Mouse (Mus musculus) thymus, adult 2 months (tissue): Measurements from ENCODE around the gene Ptgds.

Experiments
- CTCF ChIP-seq: fragments of 200-500 bp; IDR thresholded peaks from 2 replicates; pipeline ENCODE4 v1.5.1; 2012; ENCODE audit warnings: mild to moderate bottlenecking, control low read depth, low read length, moderate library complexity, borderline replicate concordance; ENCODE audit not compliant: control insufficient read depth, poor library complexity, insufficient read depth; ENCODE audit errors: extremely low read depth
- POLR2A ChIP-seq: fragments of 200-500 bp; IDR thresholded peaks from 2 replicates; pipeline ENCODE4 v1.6.1; 2012; ENCODE audit warnings: mild to moderate bottlenecking, low read length, control low read depth, moderate library complexity; ENCODE audit not compliant: control insufficient read depth, poor library complexity, insufficient read depth; ENCODE audit errors: extremely low read depth

DNA sequence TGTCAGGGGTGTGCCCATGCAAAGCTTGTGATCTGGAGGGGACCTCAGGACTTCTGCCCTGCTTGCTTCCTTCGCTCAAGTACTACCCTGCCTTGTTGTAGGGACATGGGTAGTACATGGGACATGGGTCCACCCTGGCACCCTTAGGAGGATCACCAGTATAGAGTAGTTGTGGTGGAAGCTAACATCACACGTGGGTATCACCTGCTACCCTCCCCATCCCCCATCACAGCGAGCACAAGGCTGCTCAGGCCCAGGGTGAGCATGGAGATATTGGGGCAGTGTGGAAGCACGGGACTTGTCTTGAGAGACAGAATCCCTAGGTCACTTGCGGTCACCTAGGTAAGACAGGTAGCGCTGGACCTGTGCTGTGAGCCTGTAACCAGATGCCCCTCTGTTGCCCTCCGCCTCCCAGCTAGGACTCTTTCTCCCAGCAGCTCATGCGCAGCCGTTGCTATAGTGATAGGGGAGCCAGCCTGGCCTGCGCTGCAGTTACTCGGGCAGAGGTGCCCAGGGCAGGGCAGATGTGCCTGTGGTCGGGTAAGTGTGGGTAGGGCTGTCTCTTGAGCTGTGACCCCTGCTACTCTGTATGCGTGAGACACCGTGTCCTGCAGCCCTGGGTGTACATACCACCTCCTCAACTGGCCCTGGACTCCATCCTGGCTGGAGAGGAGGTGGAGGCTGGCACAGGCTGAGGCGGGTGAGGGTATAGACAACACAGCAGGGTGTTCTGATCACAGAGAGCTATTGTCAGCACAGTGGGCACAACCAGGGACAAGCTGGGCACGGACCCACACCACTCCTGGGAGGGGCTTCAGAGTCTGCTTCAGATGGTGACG lies 39.2 kb downstream of the Ptgds start:
- no peak for TF ChIP-seq POLR2A
- TF ChIP-seq CTCF: no peak
